Mouse (Mus musculus) stomach, postnatal 0 days (tissue): ENCODE results near the gene Gm20715.

Source experiments
- CTCF ChIP-seq: IDR thresholded peaks from 2 replicates; pipeline ENCODE4 v1.5.1; 2016; ENCODE audit warnings: antibody characterized with exemption, low read depth, mild to moderate bottlenecking, moderate library complexity
- EP300 ChIP-seq: optimal IDR thresholded peaks from 2 replicates; pipeline ENCODE3; 2016; ENCODE audit warnings: antibody characterized with exemption

DNA sequence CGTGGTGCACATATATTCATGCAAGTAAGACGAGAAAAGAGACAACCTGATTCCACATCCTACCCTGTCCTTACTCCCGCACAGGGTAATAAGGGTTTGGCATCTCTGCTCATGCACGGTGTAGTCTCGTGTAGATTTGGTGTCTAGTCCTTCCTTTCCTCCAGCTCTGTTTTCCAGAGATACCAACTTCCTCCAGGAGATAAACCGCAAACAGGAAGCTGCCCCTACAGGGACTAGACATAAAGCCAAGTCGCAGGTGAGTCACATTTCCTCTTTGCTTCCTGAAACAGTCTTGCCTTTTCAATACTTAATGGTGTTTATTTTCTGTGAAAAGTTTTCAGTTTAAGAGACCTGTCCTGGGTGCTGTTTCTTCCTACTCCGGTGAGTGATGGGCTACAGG lies 26.1 kb upstream of the Gm20715 start:
- no peak for TF ChIP-seq CTCF
- TF ChIP-seq EP300, result no peak
